Comparison of ENCODE assay signal across 12 mouse cellular contexts in genomic region chr11:108858339-108858804, GRCm38 (mm10).
DNase-seq lines count a peak whose midpoint lies in the region; ATAC-seq lines count a peak whose summit lies in the region.
"Had no signal": no experiment of that assay in that cellular context is flagged by ENCODE, and none has a peak within 500 bp of the region (broad histone marks: within the 10 kb centered on the region; RNA-seq: fewer than 3 reads in every experiment).

No protein-coding gene starts in this region.

- H3K9me3 ChIP-seq in forebrain, embryonic 10.5 days = no peaks in the 10 kb centered on the region
- no peaks in the 10 kb centered on the region for H3K9me3 ChIP-seq in forebrain, embryonic 14.5 days (replicated peaks; ENCODE audit: control insufficient read depth, low read length)
- H3K9me3 ChIP-seq in forebrain, embryonic 13.5 days (replicated peaks) = no peaks in the 10 kb centered on the region
- H3K9me3 ChIP-seq in midbrain, embryonic 14.5 days (ENCODE audit: control insufficient read depth, low read length) = no peaks in the 10 kb centered on the region
- H3K9me3 ChIP-seq: neural tube, embryonic 15.5 days had no signal

- no peaks in the 10 kb centered on the region for H3K27me3 ChIP-seq in forebrain, embryonic 10.5 days (ENCODE audit: poor library complexity, severe bottlenecking)
- no peaks in the 10 kb centered on the region for H3K27me3 ChIP-seq in forebrain, embryonic 14.5 days (replicated peaks; ENCODE audit: control insufficient read depth, insufficient read depth, low read length)
- no peaks in the 10 kb centered on the region for H3K27me3 ChIP-seq in forebrain, embryonic 13.5 days
- H3K27me3 ChIP-seq in midbrain, embryonic 14.5 days (ENCODE audit: control insufficient read depth, insufficient read depth, low read length) = no peaks in the 10 kb centered on the region
- H3K27me3 ChIP-seq: CH12.LX; neural tube, embryonic 15.5 days had no signal

- no peaks in the 10 kb centered on the region for H3K36me3 ChIP-seq in forebrain, embryonic 10.5 days (replicated peaks)
- no peaks in the 10 kb centered on the region for H3K36me3 ChIP-seq in forebrain, embryonic 14.5 days (ENCODE audit: control insufficient read depth, insufficient read depth, low read length)
- no peaks in the 10 kb centered on the region for H3K36me3 ChIP-seq in forebrain, embryonic 13.5 days (ENCODE audit: poor library complexity, severe bottlenecking)
- no peaks in the 10 kb centered on the region for H3K36me3 ChIP-seq in midbrain, embryonic 14.5 days (ENCODE audit: control insufficient read depth, insufficient read depth, low read length)
- H3K36me3 ChIP-seq: neural tube, embryonic 15.5 days had no signal

- WGBS in forebrain, embryonic 10.5 days = 79% methylated on average over 3 of the region's 3 CpGs
- WGBS in forebrain, embryonic 14.5 days = 58% methylated on average over 3 of the region's 3 CpGs
- WGBS in forebrain, embryonic 13.5 days = 63% methylated on average over 3 of the region's 3 CpGs
- WGBS in midbrain, embryonic 14.5 days = 65% methylated on average over 3 of the region's 3 CpGs

- H3K9ac ChIP-seq in forebrain, embryonic 14.5 days (ENCODE audit: low read length) = no peak overlapping the region
- no peak overlapping the region for H3K9ac ChIP-seq in forebrain, embryonic 13.5 days
- H3K9ac ChIP-seq in midbrain, embryonic 14.5 days (replicated peaks; ENCODE audit: low read length) = no peak overlapping the region
- H3K9ac ChIP-seq: neural tube, embryonic 15.5 days had no signal

- no peak for ATAC-seq in forebrain, embryonic 14.5 days
- 0 out of 2 replicates have a peak, but pooled peaks have one; percentile 55 for ATAC-seq in forebrain, embryonic 13.5 days
- ATAC-seq in midbrain, embryonic 14.5 days (ENCODE audit: low FRiP score, low TSS enrichment) = no peak
- ATAC-seq: inflammation-experienced regulatory T-cells, adult 6 months had no signal

- no peak overlapping the region for H3K4me3 ChIP-seq in forebrain, embryonic 10.5 days
- H3K4me3 ChIP-seq in forebrain, embryonic 14.5 days (ENCODE audit: low read depth, low read length) = no peak overlapping the region
- no peak overlapping the region for H3K4me3 ChIP-seq in forebrain, embryonic 13.5 days
- no peak overlapping the region for H3K4me3 ChIP-seq in midbrain, embryonic 14.5 days (replicated peaks; ENCODE audit: low read depth, low read length)
- H3K4me3 ChIP-seq: neural tube, embryonic 15.5 days had no signal

- peak overlapping the region; percentile 36 for H3K27ac ChIP-seq in forebrain, embryonic 10.5 days
- no peak overlapping the region for H3K27ac ChIP-seq in forebrain, embryonic 14.5 days (ENCODE audit: low read depth, low read length)
- 0 out of 2 replicates have a peak overlapping the region, but pooled peaks have one; percentile 10 for H3K27ac ChIP-seq in forebrain, embryonic 13.5 days
- peak overlapping the region; percentile 55 for H3K27ac ChIP-seq in midbrain, embryonic 14.5 days (replicated peaks; ENCODE audit: low read depth, low read length)

- H3K4me2 ChIP-seq in forebrain, embryonic 14.5 days (ENCODE audit: low read length) = no peak overlapping the region
- H3K4me2 ChIP-seq in forebrain, embryonic 13.5 days = no peak overlapping the region
- H3K4me2 ChIP-seq in midbrain, embryonic 14.5 days (ENCODE audit: low read length) = no peak overlapping the region
- H3K4me2 ChIP-seq: heart, embryonic 11.5 days; neural tube, embryonic 15.5 days had no signal

- H3K4me1 ChIP-seq in forebrain, embryonic 10.5 days = peaks cover 34% of the 10 kb centered on the region
- H3K4me1 ChIP-seq in forebrain, embryonic 14.5 days (ENCODE audit: control insufficient read depth, insufficient read depth, low read length) = peaks cover 10% of the 10 kb centered on the region
- peaks cover 20% of the 10 kb centered on the region for H3K4me1 ChIP-seq in forebrain, embryonic 13.5 days
- peaks cover 16% of the 10 kb centered on the region for H3K4me1 ChIP-seq in midbrain, embryonic 14.5 days (ENCODE audit: control insufficient read depth, insufficient read depth, low read length)

- intact Hi-C loops in left cerebral cortex, postnatal 36 days (cut with DNase I) = no loop called here
- intact Hi-C loops in left cerebral cortex, postnatal 4 days (cut with DNase I) = no loop called here

- no peak for DNase-seq in forebrain, embryonic 10.5 days (ENCODE audit: extremely low spot score, low spot score)
- no peak for DNase-seq in forebrain, embryonic 14.5 days (ENCODE audit: low spot score)
- DNase-seq in left cerebral cortex, postnatal 36 days (ENCODE audit: low spot score in 2 of 2) = peak; percentile 9 to 18
- no peak for DNase-seq in left cerebral cortex, postnatal 4 days
- DNase-seq in midbrain, embryonic 14.5 days = no peak
- no peak for DNase-seq in urinary bladder, postnatal 4 days (ENCODE audit: low spot score in 2 of 2)
- no peak for DNase-seq in left cerebral cortex, adult 11 months (ENCODE audit: low spot score)

Comparison
In these comparisons a context has a peak if more than half of its experiments do, and no peak if none do; other contexts are left out.
1. DNase-seq: peak in left cerebral cortex, postnatal 36 days (2 of 2); none in forebrain, embryonic 10.5 days (single experiment), forebrain, embryonic 14.5 days (single experiment), left cerebral cortex, postnatal 4 days (single experiment), midbrain, embryonic 14.5 days (single experiment), urinary bladder, postnatal 4 days (0 of 2) and left cerebral cortex, adult 11 months (single experiment).